Mouse (Mus musculus): ENCODE measurements around the gene Rab7. TPM values are rescaled to one million over a fixed set of nuclear protein-coding genes. Genes with fewer than 3 reads are reported as not detected.
"Not testable (repeated sequence)": the region's sequence is repeated elsewhere in the genome, so short reads cannot be mapped to it uniquely, and the experiment has no call there.

The Rab7 gene
- polyA plus RNA-seq, 1 experiment from 2014 or later = 216 TPM

GRCm38 (mm10) chr6:87970041-87970440 is 75.0 kb downstream of the Rab7 start:
- no peak for TF ChIP-seq CTCF (IDR thresholded peaks at IDR 0.05; ENCODE audit: low read depth)
- DNase-seq = no peak
- H3K9me3 ChIP-seq (ENCODE audit: low read depth, low read length) = no peaks in the 10 kb centered on the region
- no peak for ATAC-seq (ENCODE audit: insufficient read depth)
- no peaks in the 10 kb centered on the region for H3K27me3 ChIP-seq (ENCODE audit: insufficient read depth, low read length)
- H3K4me1 ChIP-seq (ENCODE audit: insufficient read depth) = no peaks in the 10 kb centered on the region
- H3K4me3 ChIP-seq (ENCODE audit: low read depth, low read length) = no peak overlapping the region
- no peak overlapping the region for H3K4me2 ChIP-seq
- no peaks in the 10 kb centered on the region for H3K36me3 ChIP-seq (ENCODE audit: insufficient read depth)
- H3K27ac ChIP-seq (ENCODE audit: low read depth) = no peak overlapping the region
- no peak overlapping the region for H3K9ac ChIP-seq
- 21% methylated on average over 2 of the region's 2 CpGs for WGBS

GRCm38 (mm10) chr6:87962457-87962856 is 82.6 kb downstream of the Rab7 start:
- ATAC-seq (ENCODE audit: insufficient read depth); DNase-seq; H3K4me2 ChIP-seq; H3K4me1 ChIP-seq (ENCODE audit: insufficient read depth); H3K27ac ChIP-seq (ENCODE audit: low read depth); H3K9me3 ChIP-seq (ENCODE audit: low read depth, low read length); H3K36me3 ChIP-seq (ENCODE audit: insufficient read depth); H3K27me3 ChIP-seq (ENCODE audit: insufficient read depth, low read length); H3K9ac ChIP-seq; H3K4me3 ChIP-seq (ENCODE audit: low read depth, low read length): not testable (repeated sequence)
- WGBS = 48% methylated on average over 4 of the region's 4 CpGs

Small RNAs within 50 kb of the gene (microRNA-seq; reads per million reads assigned to microRNA genes)
- not detected for gene Gm47286 (ENCODE audit: borderline number of aligned reads)

Other genes with a start within 250 kb of the Rab7 start
- 12.2 and 12.5 TPM in 2 replicates for gene Rab43, start 233.1 kb downstream of the Rab7 start, polyA plus RNA-seq (2014; fragmentation: Nextera tagmentation; extraction: Ambion mirVana)
- 3.3 and 5.0 TPM in 2 replicates for gene Gm45140, start 209.5 kb downstream of the Rab7 start, polyA plus RNA-seq (2014; fragmentation: Nextera tagmentation; extraction: Ambion mirVana)
- 50.8 and 52.9 TPM in 2 replicates for gene Isy1, start 206.5 kb downstream of the Rab7 start, polyA plus RNA-seq (2014; fragmentation: Nextera tagmentation; extraction: Ambion mirVana)
- gene Cnbp, start 194.2 kb downstream of the Rab7 start, polyA plus RNA-seq (2014; fragmentation: Nextera tagmentation; extraction: Ambion mirVana) = 1,237 and 1,257 TPM in 2 replicates
- 177 TPM in 2 replicates for gene Copg1, start 157.5 kb downstream of the Rab7 start, polyA plus RNA-seq (2014; fragmentation: Nextera tagmentation; extraction: Ambion mirVana)
- 55.3 and 59.2 TPM in 2 replicates for gene Hmces, start 131.3 kb downstream of the Rab7 start, polyA plus RNA-seq (2014; fragmentation: Nextera tagmentation; extraction: Ambion mirVana)
- 62.9 and 74.4 TPM in 2 replicates for gene H1fx, start 63.6 kb downstream of the Rab7 start, polyA plus RNA-seq (2014; fragmentation: Nextera tagmentation; extraction: Ambion mirVana)
- gene Rpn1, start 39.2 kb upstream of the Rab7 start, polyA plus RNA-seq (2014; fragmentation: Nextera tagmentation; extraction: Ambion mirVana) = 437 and 440 TPM in 2 replicates
- 13.8 and 14.6 TPM in 2 replicates for gene Gata2, start 148.6 kb upstream of the Rab7 start, polyA plus RNA-seq (2014; fragmentation: Nextera tagmentation; extraction: Ambion mirVana)
- gene Dnajb8, start 177.0 kb upstream of the Rab7 start, polyA plus RNA-seq (2014; fragmentation: Nextera tagmentation; extraction: Ambion mirVana) = not detected in 2 replicates

Data from lung, embryonic 14.5 days (tissue).